Mouse (Mus musculus) brain, embryonic 14.5 days (tissue): ENCODE data around the gene Ano6. TPM values are rescaled to one million over a fixed set of nuclear protein-coding genes. Genes with fewer than 3 reads are reported as not detected.

Source experiments
- DNase-seq: peaks from one replicate; pipeline ENCODE4 v3.0.0-alpha.2; 2011; ENCODE audit warnings: low read depth
- CTCF ChIP-seq: fragments of 200-500 bp; IDR thresholded peaks from 2 replicates; pipeline ENCODE4 v1.5.1; 2012; ENCODE audit warnings: inconsistent platforms, mild to moderate bottlenecking, moderate library complexity, borderline replicate concordance; ENCODE audit not compliant: insufficient read depth, insufficient read length; ENCODE audit errors: extremely low read depth
- POLR2A ChIP-seq: fragments of 200-500 bp; IDR thresholded peaks from 2 replicates; pipeline ENCODE4 v1.6.1; 2012; ENCODE audit warnings: mild to moderate bottlenecking, inconsistent platforms, borderline replicate concordance; ENCODE audit not compliant: poor library complexity, insufficient read depth, insufficient read length, severe bottlenecking; ENCODE audit errors: extremely low read depth
- polyA plus RNA-seq: library from polyadenylated mRNA; depleted of rRNA; stranded (reverse); fragments of >200 nt; gene quantifications from 2 replicates; pipeline ENCODE4 v1.2.3, GENCODE M21; 2012

Gene Ano6
- polyA plus RNA-seq, 1 experiment: 32.5 TPM

DNA sequence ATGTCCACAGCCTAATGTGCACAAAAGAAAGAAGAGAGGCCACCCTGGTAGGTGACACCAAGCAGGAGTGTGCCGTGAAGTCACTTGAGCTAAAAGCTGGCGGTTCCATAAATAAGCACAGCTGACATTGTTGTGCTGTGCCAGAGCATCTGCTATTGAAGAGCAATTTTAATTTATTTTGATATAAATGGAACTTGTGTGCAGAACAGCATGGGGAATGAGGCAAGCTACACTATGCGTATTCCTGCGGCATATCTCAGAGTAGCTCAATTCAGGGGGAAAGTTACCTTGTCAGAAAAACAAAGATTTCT, 173.6 kb downstream of the Ano6 start:
- peak; percentile 82 for DNase-seq

DNA sequence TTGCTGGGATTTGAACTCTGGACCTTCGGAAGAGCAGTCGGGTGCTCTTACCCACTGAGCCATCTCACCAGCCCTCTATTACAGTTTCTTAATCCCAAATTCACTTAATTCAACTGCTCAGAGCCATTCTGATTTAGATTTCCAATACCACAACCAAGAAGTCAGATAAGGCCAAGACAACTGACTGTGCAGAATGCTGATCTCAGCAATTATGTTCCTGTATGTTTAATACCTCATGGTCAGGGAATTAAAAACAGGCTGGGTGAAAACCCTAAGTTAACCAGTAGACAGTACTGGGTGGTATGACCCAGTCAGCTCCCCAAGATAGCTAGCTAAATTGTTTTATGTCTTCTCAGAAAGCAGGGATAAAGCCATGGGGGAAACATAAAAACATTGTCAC, 176.3 kb downstream of the Ano6 start:
- DNase-seq: no peak
- TF ChIP-seq CTCF (no peak), POLR2A (no peak)

More for the DNA sequence above, 173.6 kb downstream of the Ano6 start:
- TF ChIP-seq POLR2A: no peak

DNA sequence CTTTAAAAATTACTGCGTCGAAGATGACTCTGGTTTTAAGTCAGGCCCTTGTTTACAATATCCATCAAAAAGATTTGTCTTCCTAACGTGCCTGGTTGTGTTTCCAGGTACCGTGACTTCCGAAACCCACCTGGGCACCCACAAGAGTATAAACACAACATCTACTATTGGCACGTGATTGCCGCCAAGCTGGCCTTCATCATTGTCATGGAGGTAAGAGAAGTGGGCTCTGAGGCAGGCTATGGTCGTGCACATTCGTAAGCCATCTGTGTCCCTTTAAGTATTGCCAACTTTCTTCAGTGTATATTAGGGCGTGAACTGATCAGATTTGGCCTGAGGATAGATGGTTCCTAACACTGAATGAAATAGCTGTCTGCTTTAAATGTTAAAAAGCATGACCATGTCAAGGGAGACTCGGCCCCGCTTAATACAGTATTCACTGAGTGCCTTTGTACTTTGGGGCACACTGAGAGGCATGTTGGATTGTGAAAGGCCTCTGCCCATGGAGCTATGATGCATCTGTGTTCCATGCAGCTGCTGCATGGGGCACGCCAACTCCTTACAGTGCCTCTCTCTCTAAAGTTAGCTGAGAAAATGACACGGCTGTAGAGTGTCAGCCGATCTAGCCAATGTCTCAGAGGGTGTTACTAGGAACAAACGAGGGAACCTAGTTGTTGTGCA, 177.0 kb downstream of the Ano6 start:
- peak; percentile 19 for DNase-seq
- TF ChIP-seq POLR2A (no peak), CTCF (no peak)

DNA sequence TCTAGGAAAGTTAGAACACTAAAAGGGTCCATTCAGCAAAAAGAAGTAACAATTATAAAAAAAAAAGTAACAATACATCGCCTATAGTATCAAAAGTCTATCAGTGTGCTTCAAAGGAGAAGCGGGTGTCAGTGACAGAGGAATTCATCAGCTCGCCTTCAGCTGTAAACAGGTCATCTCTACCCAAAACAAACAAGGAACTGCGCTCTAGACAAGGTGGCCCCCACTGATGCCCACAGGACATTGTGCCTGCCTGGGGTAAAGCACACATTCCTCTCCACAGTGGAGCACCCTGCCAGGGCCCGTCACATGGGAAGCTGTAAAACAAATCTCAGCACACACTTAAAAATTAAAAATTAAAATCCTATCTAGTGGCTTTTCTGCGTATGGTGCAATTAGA, 179.0 kb downstream of the Ano6 start:
- DNase-seq: no peak
- no peak for TF ChIP-seq CTCF
- TF ChIP-seq POLR2A: no peak

DNA sequence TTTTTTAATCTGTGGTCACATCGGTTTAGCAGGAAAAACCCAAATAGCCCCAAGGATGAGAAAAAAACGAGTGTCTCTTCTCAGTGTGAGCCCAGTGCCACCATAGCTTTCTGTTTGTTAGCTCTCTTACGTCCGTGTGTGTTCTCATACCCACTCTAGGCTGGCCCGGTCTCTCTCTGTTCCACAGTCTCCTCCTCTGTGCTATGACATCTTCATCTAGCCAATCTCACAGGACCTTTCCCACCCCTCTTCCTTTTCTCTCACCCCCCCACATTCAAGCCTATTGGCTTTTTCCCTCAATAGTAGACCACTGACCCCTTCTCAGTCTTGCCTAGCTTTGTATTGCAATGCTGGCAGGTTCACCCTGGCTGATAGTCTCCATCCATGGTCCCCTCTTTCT, 179.5 kb downstream of the Ano6 start:
- no peak for TF ChIP-seq CTCF
- TF ChIP-seq POLR2A: no peak
- no peak for DNase-seq

DNA sequence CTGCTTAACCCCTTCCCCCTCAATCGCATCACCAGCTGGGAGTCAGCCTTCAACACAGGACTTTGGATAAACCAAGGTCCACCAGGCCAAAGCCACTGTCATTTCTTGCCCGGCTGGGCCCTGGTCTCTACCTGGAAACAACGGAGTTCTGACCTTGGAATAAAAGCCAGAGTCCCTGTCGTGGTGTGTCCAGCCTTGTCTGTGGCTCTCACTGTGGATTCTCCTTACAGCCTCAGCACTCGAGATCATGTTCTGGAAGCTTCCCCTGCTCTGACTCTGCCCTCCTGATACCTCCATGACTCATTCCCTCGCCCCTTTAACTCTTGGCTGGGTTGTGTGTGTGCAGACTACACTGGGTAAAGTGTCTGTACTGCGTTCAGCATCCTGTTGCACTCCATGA, 180.0 kb downstream of the Ano6 start:
- TF ChIP-seq CTCF (no peak), POLR2A (no peak)

DNA sequence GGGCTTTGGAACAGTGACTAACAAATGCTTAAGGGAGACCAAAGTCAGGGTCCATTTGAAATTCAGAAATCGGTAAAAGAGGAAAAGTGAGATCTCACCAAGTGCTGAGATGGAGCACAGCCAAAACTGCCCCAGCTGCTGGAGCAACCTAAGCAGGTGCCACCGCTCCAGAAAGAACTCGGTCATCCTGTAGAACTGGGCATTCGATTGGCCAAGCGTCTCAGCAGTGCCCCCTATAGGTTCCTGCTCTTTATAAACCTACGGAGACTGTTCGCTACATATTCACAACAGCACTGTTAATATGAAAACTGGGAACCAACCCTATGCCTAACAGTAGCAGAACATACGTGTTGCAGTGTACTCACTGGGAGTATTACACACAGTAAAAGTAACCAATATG, 180.7 kb downstream of the Ano6 start:
- TF ChIP-seq CTCF: no peak
- TF ChIP-seq POLR2A: no peak
- DNase-seq: no peak

More for the DNA sequence above, 180.0 kb downstream of the Ano6 start:
- no peak for DNase-seq

DNA sequence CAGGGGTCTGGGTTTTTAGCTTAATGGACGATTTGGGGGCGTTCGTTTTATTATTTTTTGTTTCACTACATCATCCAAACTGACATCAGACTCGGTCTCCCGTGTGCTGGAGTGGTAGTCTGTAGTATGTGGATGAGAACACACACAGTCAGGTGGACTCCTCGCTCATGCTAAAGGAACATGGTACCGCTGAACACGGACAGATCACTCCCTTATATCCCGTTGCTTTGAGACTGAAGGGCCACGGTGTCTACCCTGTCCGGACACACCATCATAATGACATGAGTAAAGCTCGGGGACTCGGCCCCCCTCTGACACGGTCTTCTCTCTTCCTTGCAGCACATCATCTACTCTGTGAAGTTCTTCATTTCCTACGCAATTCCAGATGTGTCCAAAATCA, 181.5 kb downstream of the Ano6 start:
- DNase-seq: no peak
- TF ChIP-seq POLR2A (no peak), CTCF (no peak)

DNA sequence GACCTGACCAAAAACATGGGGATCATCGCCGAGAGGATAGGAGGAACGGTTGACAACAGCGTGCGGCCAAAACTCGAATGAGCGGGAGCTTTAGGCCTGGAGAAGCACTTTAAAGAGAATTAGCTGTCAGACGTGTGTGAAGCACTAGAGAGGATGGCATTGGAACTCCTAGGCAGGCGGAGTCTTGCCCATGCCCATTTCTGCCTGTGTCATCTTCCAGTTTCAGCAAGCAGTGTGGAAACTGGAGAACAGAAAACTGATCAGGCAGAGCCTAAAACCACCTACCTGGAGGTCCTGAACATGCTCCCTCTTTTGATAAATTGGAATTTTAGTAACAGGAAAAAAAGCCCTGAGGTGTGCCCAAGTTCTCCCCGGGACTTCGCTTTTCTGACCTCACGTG, 182.0 kb downstream of the Ano6 start:
- TF ChIP-seq POLR2A (no peak), CTCF (no peak)
- no peak for DNase-seq

DNA sequence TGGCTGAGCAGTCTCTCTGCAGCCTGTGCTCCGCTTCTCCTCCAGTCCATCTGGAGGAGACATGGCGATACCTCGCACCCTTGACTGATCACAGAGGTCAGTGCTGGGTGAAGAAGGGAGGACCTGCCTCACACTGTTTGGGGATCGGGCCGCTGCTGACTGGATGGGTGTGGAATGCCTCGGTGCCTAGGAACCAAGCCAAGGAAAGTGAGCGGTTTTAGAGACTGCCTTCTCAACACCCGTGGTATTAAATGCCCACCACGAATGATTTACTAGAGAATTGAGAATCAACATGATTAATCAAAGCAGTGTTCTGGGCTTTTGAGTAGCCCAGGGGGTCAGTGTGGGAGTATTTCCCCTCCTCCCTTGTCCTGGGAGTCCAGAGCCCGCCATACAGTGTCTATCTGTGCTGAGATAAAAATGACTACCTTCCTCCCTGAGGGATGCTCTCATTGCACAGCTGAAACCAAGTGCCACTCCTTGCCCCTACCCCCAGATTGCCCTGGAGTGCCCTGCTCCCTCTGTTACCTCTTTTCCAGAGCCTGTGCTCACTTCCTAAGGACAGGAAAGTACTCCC, 183.5 kb downstream of the Ano6 start:
- no peak for DNase-seq
- TF ChIP-seq POLR2A: no peak
- TF ChIP-seq CTCF: no peak

DNA sequence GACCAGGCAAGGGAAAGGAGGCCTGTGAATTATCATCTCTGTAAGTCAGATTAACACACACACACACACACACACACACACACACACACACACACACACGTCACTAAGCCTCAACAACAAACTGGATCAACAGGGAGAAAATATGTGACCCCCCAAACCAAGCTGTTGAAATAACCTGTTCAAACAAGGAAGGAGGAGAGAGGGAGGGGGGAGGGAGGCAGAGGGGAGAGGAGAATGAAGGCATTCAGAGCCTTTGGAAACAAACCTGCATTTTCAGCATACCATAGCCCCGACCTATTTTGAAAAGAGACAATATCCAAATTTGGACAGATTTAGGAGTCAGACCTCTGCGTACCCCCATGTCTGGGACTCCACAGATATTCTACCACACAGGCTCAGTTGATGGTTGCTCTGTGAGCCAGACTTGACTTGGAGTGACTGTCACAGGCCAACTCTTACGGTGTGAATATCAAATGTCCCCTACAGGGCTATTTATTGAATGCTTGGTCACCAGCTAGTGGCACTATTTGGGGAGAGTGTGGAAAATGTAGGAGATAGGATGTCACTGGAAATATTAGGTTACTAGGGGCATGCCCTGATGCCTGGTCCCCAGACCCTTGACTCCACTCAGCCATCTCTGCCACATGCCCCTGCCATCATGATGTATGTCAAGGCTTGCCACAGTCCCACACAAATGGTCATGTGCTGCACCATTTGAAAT, 185.7 kb downstream of the Ano6 start:
- no peak for DNase-seq

More for the DNA sequence above, 185.7 kb downstream of the Ano6 start:
- TF ChIP-seq POLR2A: no peak
- no peak for TF ChIP-seq CTCF
